Mouse (Mus musculus) cerebellum, adult 18-20 months (tissue): ENCODE results near the gene Pik3ap1.
"Not testable (repeated sequence)": the region's sequence is repeated elsewhere in the genome, so short reads cannot be mapped to it uniquely, and the experiment has no call there.

Experiments
- DNase-seq, 2 experiments: peaks; one replicate each; pipeline ENCODE4 v3.0.0; 2021

Gene Pik3ap1

GRCm38 (mm10) chr19:41384922-41385508 lies at the start of gene Pik3ap1:
Gene Pik3ap1, minus strand, starts transcription at chr19:41385102.
- peak in 1 of 2 experiments; percentile 10 for DNase-seq

DNA sequence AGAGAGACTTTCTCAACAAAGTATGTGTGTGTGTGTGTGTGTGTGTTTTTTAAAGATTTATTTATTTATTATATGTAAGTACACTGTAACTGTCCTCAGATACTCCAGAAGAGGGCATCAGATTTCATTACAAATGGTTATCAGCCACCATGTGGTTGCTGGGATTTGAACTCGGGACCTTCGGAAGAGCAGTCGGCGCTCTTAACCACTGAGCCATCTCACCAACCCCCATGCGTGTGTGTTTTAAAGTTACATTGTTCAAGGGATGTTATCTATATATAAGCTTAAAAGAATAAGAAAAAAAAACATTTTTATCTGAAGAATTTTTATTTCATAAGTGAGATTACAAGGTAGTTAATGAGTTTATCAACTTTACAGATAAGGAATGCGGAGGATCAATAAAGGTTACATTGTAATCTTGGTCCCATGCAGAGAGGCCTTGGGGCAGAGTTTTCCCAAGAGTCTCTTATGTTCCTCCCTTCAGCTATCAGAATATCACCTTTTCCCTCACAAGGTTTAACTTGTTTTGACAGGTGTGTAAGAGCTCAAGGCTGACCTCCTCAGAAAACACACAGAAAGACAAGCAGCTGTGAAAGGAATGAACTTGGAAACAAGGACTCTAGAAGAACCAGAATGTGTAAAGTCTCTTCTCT lies 46.7 kb upstream of the Pik3ap1 start:
- not testable (repeated sequence) for DNase-seq

GRCm38 (mm10) chr19:41425927-41426772 lies 41.2 kb upstream of the Pik3ap1 start:
- not testable (repeated sequence) for DNase-seq

DNA sequence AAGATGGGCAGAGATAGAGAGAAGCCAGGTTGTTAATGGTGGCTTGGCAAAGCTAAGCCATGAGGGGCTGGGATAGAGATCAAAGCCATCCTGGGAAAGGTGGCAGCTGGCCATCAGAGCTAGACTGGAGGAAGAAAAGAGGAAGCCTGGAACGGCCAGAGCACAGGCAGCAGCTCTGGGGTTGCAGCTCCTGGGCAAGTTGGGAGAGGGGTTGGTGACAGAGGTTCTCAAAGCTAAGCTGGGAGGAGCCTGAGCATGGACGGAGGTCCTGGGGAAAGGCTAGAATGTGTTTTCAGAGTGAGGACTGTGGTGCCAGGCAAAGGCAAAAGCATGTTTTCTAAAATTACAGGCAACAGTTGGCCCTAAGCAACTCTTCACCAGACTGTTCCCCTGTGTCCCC lies 36.4 kb upstream of the Pik3ap1 start:
- DNase-seq, result no peak

DNA sequence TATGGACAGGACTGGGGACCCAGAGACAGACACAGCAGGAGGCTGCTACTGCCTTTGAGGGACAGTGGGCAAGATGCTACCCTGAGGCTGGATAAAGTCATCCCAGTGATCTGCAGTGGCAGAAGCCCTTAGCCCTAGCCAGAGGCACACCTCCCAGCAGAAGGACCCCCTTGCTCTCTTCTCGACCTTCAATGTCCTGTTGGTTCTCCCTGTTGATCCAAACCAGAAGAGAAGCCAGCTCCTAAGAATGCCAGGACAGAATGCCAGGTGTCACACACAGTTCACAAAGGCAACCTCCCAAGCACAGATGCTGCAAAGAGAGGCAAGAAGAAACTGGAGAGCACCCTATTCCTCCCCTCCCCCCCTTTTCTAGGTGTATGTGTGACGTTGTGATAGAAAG lies 33.9 kb upstream of the Pik3ap1 start:
- no peak for DNase-seq

GRCm38 (mm10) chr19:41417995-41418394 lies 33.1 kb upstream of the Pik3ap1 start:
- no peak for DNase-seq

DNA sequence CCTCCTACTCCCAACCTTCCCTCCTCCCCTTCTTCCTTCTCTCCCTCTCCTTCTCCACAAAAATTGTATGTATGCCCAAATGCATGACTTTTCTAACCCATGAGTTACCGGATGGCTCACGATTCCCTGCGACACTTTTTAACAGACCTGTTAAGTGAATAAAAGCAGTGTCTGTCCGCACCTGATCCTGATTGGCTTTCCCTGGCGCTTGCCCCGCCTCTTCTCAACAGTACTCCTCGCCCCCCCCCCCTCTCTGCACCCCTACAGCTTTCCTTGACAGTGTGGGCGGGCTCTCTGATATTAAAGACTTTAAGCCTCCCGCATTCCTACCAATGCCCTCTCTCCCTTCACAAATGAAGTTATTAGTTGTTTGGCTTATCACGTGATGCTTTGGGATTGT lies 31.3 kb upstream of the Pik3ap1 start:
- DNase-seq, result no peak

DNA sequence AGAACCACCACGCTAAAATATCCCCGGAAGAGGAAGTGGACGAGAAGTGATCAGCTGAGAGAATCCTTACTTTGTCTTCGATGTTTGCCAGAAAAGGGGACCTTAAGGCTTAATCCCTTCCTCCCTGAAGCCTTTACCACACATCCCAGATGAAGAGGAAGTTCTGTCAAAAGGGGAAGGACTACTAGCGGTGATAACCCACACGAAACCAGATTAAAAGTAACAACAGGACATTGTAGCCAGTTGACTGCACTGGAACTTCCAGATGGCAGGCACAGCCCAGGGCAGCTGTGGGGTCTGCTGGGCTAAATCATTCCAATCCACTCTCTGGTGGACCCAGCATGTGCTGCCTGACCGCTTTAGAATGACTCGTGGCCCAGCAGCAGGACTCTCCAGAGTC lies 17.7 kb upstream of the Pik3ap1 start:
- DNase-seq, result no peak

DNA sequence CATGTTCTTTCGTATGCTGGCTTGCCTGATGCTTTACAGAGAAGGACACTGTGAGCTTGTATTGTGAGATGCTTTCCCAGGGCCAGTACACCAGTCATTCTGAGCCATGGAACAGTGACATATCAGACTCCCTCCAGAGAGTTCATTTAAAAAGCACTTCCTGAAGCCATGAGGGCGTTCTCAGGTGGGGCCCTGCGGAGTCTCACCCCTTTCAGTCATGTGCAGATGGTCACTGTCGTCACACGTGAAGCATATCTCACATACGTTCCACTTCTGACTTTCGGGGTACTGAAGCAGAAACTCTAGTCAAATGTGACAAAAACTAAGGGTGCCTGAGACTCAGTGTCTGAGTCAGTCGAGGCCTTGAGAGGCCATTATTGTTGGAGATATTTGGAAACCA lies 6.0 kb upstream of the Pik3ap1 start:
- DNase-seq, result no peak

DNA sequence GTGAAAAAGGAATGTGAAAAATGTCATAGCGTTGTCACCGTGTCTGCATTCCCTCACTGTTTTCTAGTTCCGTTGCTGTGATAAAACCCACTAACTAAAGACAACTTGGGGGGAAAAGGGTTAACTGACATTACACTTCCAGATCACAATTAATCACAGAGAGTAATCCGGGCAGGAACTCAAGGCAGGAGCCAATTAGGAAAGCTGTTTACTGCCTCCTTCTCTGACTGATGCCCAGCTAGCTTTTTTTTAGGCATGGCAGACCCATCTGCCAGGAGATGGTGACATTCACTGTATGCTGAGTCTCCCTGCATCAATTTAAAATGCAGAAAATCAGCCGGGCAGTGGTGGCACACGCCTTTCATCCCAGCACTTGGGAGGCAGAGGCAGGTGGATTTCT lies 4.4 kb upstream of the Pik3ap1 start:
- DNase-seq, result no peak

- DNase-seq, result no peak
These were observed 3.3 kb upstream of the Pik3ap1 start for GRCm38 (mm10) chr19:41388242-41388641.

DNA sequence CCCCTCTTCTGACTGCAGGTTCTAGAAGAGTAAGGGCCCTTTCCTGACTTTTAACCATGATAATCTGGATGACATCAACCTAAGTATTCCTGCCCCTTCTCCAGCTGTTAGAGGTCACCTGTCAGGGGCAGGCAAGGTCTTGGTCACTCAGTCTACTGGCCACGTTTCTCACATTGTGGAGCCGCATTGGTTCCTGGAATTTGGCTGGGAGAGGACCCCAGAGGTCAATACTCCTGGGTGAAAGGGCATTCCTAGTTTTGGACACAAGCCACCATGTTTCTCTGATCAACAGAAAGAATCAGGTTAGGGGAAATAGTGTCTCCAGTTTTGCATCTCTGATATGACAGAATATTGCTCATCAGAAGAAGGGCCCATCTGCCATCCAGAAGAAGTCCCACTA lies 2.4 kb upstream of the Pik3ap1 start:
- no peak for DNase-seq

- no peak for DNase-seq
These were observed 473 bp downstream of the Pik3ap1 start for GRCm38 (mm10) chr19:41384406-41384851.

DNA sequence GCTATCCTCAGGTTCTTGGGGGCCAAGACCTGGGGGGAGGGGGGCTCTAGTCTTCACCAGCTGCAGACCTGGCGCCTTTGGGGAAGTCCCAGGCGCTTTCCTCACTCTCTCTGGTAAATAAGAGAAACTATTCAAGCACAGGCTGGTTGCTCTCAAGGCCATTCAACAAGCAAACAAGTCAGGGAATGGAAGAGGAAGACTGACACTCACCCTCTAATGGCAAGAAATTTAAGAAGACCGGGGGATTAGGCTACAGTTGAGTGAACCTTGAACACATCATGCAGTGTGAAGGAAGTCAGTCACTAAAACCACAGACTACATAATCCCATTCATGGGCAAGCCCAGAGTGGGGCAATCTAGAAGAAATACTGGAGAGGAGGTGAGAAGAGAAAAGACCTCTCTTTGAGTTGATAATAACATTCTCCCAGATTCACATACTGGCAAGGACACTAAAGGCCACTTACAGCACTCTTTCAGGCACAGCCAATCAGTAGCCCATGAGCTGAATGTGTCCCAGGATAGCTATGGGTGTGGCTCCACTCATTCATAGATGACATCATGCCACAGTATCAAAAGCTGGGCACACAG lies 2.4 kb downstream of the Pik3ap1 start:
- no peak for DNase-seq

DNA sequence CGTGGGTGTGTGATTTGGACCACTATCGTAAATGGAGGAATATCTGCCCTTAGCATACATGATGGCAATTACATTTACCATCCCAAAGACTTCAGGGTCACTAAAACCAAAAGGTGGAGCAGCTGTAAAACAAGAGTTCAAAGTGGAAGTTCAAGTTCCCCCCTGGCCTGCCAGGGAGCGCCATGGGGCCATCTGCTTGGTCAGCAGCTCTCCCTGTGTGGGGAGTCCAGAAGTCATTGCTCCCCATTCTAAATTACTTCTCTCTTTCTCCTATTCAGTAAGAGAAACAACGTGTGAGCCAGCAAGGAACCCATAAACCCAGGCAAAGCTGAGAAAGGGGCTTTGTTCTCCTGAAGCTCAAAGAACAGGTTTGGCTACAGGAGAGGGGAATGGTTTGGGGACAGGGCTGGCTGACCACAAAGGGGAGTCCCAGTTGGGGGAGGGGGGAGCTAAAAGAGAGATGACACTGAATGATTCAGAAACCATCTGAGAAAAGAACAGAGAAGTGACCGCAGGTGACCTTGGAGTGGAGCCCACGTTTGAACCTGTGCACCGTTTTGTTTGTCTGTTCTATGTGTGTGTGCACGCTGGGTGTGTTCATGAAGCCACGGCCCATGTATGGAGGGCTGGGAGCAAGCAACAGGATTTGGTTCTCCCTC lies 3.2 kb downstream of the Pik3ap1 start:
- DNase-seq, result no peak

- no peak for DNase-seq
These were observed 5.7 kb downstream of the Pik3ap1 start for GRCm38 (mm10) chr19:41379195-41379594.

GRCm38 (mm10) chr19:41375791-41376190 lies 9.1 kb downstream of the Pik3ap1 start:
- DNase-seq, result peak; percentile 66 to 67

DNA sequence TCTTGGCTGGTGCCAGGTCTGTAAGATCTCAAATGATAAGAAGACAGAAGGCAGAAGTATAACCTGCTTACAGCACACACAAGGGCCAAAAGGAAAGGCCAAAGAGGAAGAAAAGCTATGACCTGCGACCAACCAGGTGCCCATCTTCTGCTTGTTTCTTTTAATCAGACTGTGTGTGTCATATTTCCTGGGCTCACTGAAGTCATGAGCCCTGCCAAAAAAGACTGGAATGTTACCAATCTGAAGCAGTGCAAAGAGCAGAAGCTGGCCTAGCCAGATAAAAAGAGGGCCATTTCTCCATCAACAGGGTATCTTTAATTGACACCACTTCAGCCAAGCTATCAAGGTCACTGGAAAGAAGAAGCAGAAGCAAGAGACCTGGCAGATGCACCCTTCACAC lies 9.8 kb downstream of the Pik3ap1 start:
- DNase-seq, result peak; percentile 15 to 22

DNA sequence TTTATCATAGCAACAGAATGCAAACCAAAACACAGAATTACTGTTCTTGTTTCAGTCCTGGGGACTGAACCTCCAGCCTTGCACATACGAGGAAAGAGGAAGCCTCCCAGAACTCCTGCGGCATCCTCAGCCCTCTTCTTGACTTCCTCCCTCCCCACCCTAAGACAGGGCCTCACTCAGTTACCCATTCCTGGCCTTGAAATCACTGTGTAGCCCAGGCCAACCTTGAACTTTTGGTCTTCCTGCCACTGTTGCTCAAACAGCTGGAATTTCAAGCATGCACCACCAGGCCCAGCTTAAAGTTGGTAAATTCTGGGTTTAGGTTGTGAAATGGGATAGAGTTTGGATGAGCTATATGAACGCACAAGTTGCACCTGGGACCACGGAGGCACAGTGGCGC lies 10.2 kb downstream of the Pik3ap1 start:
- no peak for DNase-seq

GRCm38 (mm10) chr19:41372322-41372721 lies 12.6 kb downstream of the Pik3ap1 start:
- no peak for DNase-seq

GRCm38 (mm10) chr19:41371373-41371772 lies 13.5 kb downstream of the Pik3ap1 start:
- DNase-seq, result no peak

DNA sequence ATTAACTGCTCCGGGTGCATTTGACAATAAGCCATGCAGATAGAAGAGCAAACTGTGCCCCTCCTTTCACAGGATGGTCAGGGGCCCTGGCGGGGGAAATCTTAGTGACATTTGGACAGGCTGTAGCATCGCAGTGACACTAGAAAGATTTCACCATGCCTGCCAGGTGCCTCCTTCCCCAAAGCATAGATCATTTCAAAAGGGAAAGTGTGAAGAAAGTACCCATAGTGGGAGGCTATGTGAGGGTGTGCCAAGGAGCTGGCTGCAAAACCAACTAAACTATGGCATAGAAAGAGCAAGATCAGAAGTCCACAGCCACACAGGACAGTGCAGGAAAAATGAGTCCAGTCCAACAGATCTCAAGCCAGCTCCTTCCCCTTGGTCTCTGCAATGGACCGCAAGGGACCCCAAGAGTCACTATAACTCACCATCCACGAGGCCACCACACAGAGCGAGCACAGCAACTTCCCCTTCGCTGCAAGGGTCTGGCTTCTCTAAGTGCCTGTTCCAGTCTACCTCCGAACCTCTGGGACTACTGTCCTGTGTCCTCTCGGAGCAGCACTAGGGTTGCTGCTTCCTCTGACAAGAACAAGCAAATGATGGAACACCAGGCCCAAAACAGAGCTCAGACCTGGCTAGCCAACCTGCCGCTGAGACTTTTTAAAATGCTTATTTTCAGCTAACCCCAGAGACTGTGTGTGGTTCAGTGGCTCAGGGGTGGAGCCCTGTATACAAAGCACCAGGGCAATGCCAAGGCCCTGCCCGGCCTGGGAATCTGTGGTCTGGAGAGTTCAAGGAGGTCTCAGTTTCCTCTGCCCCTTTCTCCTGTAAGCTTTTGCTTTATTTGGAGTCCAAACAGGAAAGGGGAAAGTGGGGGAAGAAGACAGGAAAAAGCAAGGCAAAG lies 15.1 kb downstream of the Pik3ap1 start:
- no peak for DNase-seq
